Mouse (Mus musculus): ENCODE measurements around the gene Slc35a2.

- TF ChIP-seq CTCF (IDR thresholded peaks at IDR 0.05; ENCODE audit: low read depth) = no peak
- TF ChIP-seq EP300 (IDR thresholded peaks at IDR 0.05; ENCODE audit: low read depth) = no peak
These were observed 20.6 kb upstream of the Slc35a2 start for GRCm38 (mm10) chrX:7863181-7863580.

Data from liver, embryonic 14.5 days (tissue).